Mouse (Mus musculus) hindbrain, postnatal 0 days (tissue): ENCODE measurements at regions not wholly inside any gene's neighbourhood (a gene's known extent, or its start where the extent isn't known, plus 50 kb on each side); places are given as distances from the start of the nearest gene placed in this dataset.

Source experiments
- ATAC-seq: fragments of 200-750 bp; cut with Nextera tagmentation; 2 replicates; pipeline ENCODE4 v1.8.0; 2017; ENCODE audit warnings: mild to moderate bottlenecking, moderate TSS enrichment, moderate library complexity
- DNase-seq: peaks from one replicate; pipeline ENCODE4 v3.0.0-alpha.2; 2015; ENCODE audit warnings: low spot score
- H3K27ac ChIP-seq: fragments of 300-500 bp; sonication (generic); 2 replicates; pipeline ENCODE4 v1.5.1; 2014; ENCODE audit warnings: mild to moderate bottlenecking
- H3K27me3 ChIP-seq: fragments of 300-500 bp; sonication (generic); 2 replicates; pipeline ENCODE4 v1.6.1; 2014; ENCODE audit warnings: low read length, mixed read lengths; ENCODE audit not compliant: insufficient read depth
- H3K36me3 ChIP-seq: fragments of 300-500 bp; sonication (generic); 2 replicates; pipeline ENCODE4 v1.6.1; 2014; ENCODE audit warnings: low read length, mixed read lengths; ENCODE audit not compliant: insufficient read depth
- H3K4me1 ChIP-seq: fragments of 300-500 bp; sonication (generic); 2 replicates; pipeline ENCODE4 v1.6.1; 2014; ENCODE audit warnings: antibody characterized with exemption, low read length, mixed read lengths; ENCODE audit not compliant: insufficient read depth
- H3K4me2 ChIP-seq: fragments of 300-500 bp; sonication (generic); 2 replicates; pipeline ENCODE4 v1.6.1; 2014; ENCODE audit warnings: low read depth, mild to moderate bottlenecking, low read length, moderate library complexity, mixed read lengths
- H3K4me3 ChIP-seq: fragments of 300-500 bp; sonication (generic); 2 replicates; pipeline ENCODE4 v1.5.1; 2014; ENCODE audit warnings: low read length
- H3K9ac ChIP-seq: fragments of 300-500 bp; sonication (generic); replicated peaks from 2 replicates; pipeline ENCODE4 v1.6.1; 2014; ENCODE audit warnings: mild to moderate bottlenecking, low read length, moderate library complexity, mixed read lengths
- H3K9me3 ChIP-seq: fragments of 300-500 bp; sonication (generic); 2 replicates; pipeline ENCODE4 v1.6.1; 2016; ENCODE audit warnings: low read length, mixed read lengths
- CTCF ChIP-seq: IDR thresholded peaks from 2 replicates; pipeline ENCODE4 v1.5.1; 2016; ENCODE audit warnings: antibody characterized with exemption, control low read depth, low read depth
- WGBS: fragments of 180-500 bp; shearing (Covaris S2); extraction: QIAGEN DNeasy Blood & Tissue Kit; methylation state at CpG from one replicate; pipeline ENCODE4 v1.1.7; 2014; 5-methylcytosine and 5-hydroxymethylcytosine counted together

DNA sequence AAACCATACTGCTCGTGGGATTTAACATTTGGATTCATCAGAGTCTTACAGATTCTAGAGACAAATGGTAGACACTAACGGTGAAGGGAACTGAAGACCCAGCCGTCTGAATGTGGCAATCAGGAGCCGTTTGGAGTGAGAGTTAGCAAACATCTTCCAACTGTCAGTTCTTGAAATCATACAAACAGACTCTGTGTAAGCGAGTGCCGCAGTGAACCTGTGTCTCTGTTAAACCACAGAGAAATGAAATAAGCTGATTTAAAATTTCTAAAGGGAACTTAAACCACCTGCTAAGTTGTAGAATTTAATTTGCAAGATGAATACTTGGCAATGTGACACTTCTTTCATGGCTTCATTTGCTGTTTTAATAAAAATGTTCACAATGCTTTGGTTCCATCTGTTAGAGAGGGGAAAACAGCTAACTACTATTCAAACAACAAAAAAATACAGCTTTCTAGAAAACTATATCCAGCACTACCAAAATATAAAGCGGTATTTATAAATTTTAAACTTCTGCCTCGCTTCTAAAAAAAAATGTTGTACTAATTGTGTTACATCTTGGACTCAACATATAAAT lies 78.4 kb upstream of the Tdrd3 start:
- Histone ChIP-seq H3K4me2 (no peak overlapping the region), H3K9ac (no peak overlapping the region), H3K9me3 (no peaks in the 10 kb centered on the region), H3K27me3 (no peaks in the 10 kb centered on the region), H3K4me3 (no peak overlapping the region), H3K36me3 (no peaks in the 10 kb centered on the region), H3K27ac (no peak overlapping the region), H3K4me1 (no peaks in the 10 kb centered on the region)
- DNase-seq: no peak
- ATAC-seq: no peak
- 72% methylated on average over 8 of the region's 8 CpGs for WGBS
- TF ChIP-seq CTCF: no peak

DNA sequence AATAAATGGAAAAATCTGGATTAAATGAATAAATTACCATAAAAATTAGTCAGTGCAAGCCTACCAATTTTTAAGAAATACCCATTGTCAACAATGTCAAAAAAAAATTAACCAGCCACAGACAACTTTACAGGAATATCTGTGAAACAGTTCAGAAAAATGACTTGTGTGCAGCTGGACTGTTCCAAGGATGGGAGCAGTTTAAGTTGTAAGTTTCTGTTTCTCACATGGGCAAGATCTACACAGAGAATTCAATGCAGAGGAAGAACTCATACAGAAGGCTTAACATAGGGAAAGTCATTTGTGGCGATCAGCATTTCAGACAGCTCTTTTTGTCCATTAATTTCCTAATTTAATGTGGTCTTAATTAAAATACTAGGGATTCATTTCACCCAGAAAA lies 71.9 kb upstream of the Tdrd3 start:
- Histone ChIP-seq H3K4me1 (no peaks in the 10 kb centered on the region), H3K4me3 (no peak overlapping the region), H3K9ac (no peak overlapping the region), H3K36me3 (no peaks in the 10 kb centered on the region), H3K4me2 (no peak overlapping the region), H3K27me3 (no peaks in the 10 kb centered on the region), H3K9me3 (no peaks in the 10 kb centered on the region), H3K27ac (no peak overlapping the region)
- WGBS: 95% methylated on average over 1 of the region's 1 CpGs
- DNase-seq (no peak), ATAC-seq (no peak)
- no peak for TF ChIP-seq CTCF

DNA sequence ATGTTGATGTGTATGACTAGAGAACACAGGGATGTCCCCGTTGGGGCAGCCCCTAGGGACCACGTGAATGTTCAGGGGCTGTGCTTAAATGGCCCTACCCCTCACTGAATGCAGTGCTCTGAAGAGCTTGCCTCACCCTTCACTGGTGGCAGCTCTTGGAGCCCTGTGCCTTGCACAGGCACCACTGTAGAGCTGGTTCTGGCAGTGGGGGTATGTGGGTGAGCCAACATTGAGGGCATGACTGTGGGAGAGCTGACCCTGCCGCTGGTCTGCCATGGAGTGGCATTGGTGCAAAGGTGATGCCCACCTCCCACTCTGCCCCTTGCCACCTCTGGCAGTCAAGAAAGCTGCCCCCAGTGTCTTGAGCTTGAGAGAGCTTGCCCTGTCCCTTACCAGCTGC lies 69.6 kb upstream of the Tdrd3 start:
- 89% methylated on average over 3 of the region's 3 CpGs for WGBS
- ATAC-seq: no peak
- Histone ChIP-seq H3K4me2 (no peak overlapping the region), H3K9ac (no peak overlapping the region), H3K4me3 (no peak overlapping the region), H3K9me3 (no peaks in the 10 kb centered on the region), H3K4me1 (no peaks in the 10 kb centered on the region), H3K36me3 (no peaks in the 10 kb centered on the region), H3K27me3 (no peaks in the 10 kb centered on the region), H3K27ac (no peak overlapping the region)
- TF ChIP-seq CTCF: no peak
- no peak for DNase-seq

DNA sequence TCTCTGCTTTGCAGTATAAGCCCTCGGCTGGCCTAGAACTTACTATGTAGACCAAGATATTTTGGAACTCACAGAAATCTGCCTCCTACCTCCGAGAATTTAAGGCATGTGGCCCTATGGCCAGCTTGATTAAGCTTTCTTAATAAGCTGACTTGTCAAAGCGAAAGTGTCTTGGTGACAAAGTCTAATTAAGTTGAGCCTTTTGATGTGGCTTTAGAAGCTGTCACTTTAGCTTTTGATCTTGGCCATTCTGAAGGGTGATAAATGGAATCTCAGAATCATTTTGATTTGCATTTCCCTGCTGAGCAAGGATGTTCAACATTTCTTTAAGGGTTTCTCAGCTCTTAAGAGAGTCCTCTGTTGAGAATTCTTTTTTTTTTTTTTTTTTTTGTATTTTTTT lies 67.6 kb upstream of the Tdrd3 start:
- Histone ChIP-seq H3K4me3 (no peak overlapping the region), H3K27ac (no peak overlapping the region), H3K9ac (no peak overlapping the region), H3K4me1 (no peaks in the 10 kb centered on the region), H3K36me3 (no peaks in the 10 kb centered on the region), H3K27me3 (no peaks in the 10 kb centered on the region), H3K9me3 (no peaks in the 10 kb centered on the region), H3K4me2 (no peak overlapping the region)
- no peak for TF ChIP-seq CTCF
- ATAC-seq: no peak
- WGBS: 60% methylated on average over 3 of the region's 3 CpGs
- DNase-seq: no peak

DNA sequence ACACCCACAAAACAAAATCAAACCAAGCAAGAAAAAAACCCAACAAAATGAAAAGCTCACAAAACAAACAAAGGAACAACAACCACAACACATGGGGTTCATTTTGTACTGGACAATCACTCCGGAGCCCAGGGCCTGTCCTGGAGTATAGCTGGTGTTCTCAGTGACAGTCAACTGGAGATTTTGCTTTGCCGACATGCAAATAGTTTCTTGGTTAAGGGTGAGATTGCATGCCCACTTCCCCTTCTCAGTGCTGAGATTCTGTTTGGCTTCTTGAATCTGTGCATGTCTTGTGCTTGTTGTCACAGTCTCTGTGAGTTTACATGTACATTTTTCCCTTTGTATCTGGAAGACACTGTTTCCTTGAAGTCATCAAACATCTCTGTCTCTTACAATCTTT lies 50.6 kb upstream of the Tdrd3 start:
- ATAC-seq: no peak
- WGBS: 90% methylated on average over 2 of the region's 2 CpGs

More for the DNA sequence above, 50.6 kb upstream of the Tdrd3 start:
- no peaks in the 10 kb centered on the region for H3K4me1 ChIP-seq
- H3K4me2 ChIP-seq: no peak overlapping the region
- H3K9me3 ChIP-seq: no peaks in the 10 kb centered on the region
- no peak overlapping the region for H3K4me3 ChIP-seq
- no peak for TF ChIP-seq CTCF
- H3K27me3 ChIP-seq: no peaks in the 10 kb centered on the region
- H3K27ac ChIP-seq: no peak overlapping the region
- DNase-seq: no peak
- H3K9ac ChIP-seq: no peak overlapping the region
- no peaks in the 10 kb centered on the region for H3K36me3 ChIP-seq
